Mouse (Mus musculus): ENCODE data around the gene Dhx40.

- TF ChIP-seq MAX (IDR thresholded peaks at IDR 0.05; ENCODE audit: low read depth): no peak
- TF ChIP-seq POLR2A (IDR thresholded peaks at IDR 0.05; ENCODE audit: insufficient read length, low read depth): no peak
- TF ChIP-seq CEBPB (IDR thresholded peaks at IDR 0.05; ENCODE audit: insufficient read depth, poor library complexity, severe bottlenecking): no peak
- TF ChIP-seq POLR2AphosphoS2 (IDR thresholded peaks at IDR 0.05; ENCODE audit: insufficient read length, low read depth): no peak
- no peak for TF ChIP-seq USF1 (IDR thresholded peaks at IDR 0.05; ENCODE audit: low read depth)
- no peak for TF ChIP-seq E2F4 (IDR thresholded peaks at IDR 0.05; ENCODE audit: insufficient read depth)
- no peak for TF ChIP-seq TCF12 (IDR thresholded peaks at IDR 0.05; ENCODE audit: insufficient read depth, poor library complexity, severe bottlenecking)
- TF ChIP-seq MYOD1 (IDR thresholded peaks at IDR 0.05; ENCODE audit: control insufficient read depth in 1 of 3, insufficient read length in 2 of 3, low read depth in 2 of 3): no peak
- no peak for TF ChIP-seq MYOG (IDR thresholded peaks at IDR 0.05; ENCODE audit: control insufficient read depth in 1 of 3, insufficient read depth in 1 of 3, insufficient read length in 2 of 3, low read depth in 2 of 3)
- no peak for TF ChIP-seq TCF3 (IDR thresholded peaks at IDR 0.05; ENCODE audit: insufficient read length, low read depth)
- TF ChIP-seq SRF (IDR thresholded peaks at IDR 0.05; ENCODE audit: control insufficient read depth, insufficient read length, low read depth): no peak
These were observed 37.7 kb downstream of the Dhx40 start for GRCm38 (mm10) chr11:86769884-86770283.
